Mouse (Mus musculus) hindbrain, embryonic 12.5 days (tissue): ENCODE results near the gene Ctsd. TPM values are rescaled to one million over a fixed set of nuclear protein-coding genes. Genes with fewer than 3 reads are reported as not detected.

Experiments
- ATAC-seq: fragments of 200-750 bp; cut with Nextera tagmentation; 2 replicates; pipeline ENCODE4 v1.8.0; 2017; ENCODE audit warnings: moderate TSS enrichment; ENCODE audit not compliant: low FRiP score
- H3K27ac ChIP-seq: fragments of 300-500 bp; sonication (generic); 2 replicates; pipeline ENCODE4 v1.5.1; 2016; ENCODE audit warnings: mild to moderate bottlenecking
- H3K27me3 ChIP-seq: fragments of 300-500 bp; sonication (generic); 2 replicates; pipeline ENCODE4 v1.6.1; 2016; ENCODE audit warnings: mild to moderate bottlenecking
- H3K36me3 ChIP-seq: fragments of 300-500 bp; sonication (generic); 2 replicates; pipeline ENCODE4 v1.6.1; 2016; ENCODE audit warnings: mild to moderate bottlenecking
- H3K4me1 ChIP-seq: fragments of 300-500 bp; sonication (generic); 2 replicates; pipeline ENCODE4 v1.6.1; 2016
- H3K4me2 ChIP-seq: fragments of 300-500 bp; sonication (generic); replicated peaks from 2 replicates; pipeline ENCODE4 v1.6.1; 2016; ENCODE audit warnings: mild to moderate bottlenecking
- H3K4me3 ChIP-seq: fragments of 300-500 bp; sonication (generic); 2 replicates; pipeline ENCODE4 v1.5.1; 2016; ENCODE audit warnings: mild to moderate bottlenecking
- H3K9ac ChIP-seq: fragments of 300-500 bp; sonication (generic); 2 replicates; pipeline ENCODE4 v1.6.1; 2016; ENCODE audit warnings: mild to moderate bottlenecking, moderate library complexity
- H3K9me3 ChIP-seq: fragments of 300-500 bp; sonication (generic); replicated peaks from 2 replicates; pipeline ENCODE4 v1.6.1; 2016; ENCODE audit warnings: mild to moderate bottlenecking
- WGBS: fragments of 180-500 bp; shearing (Covaris S2); methylation state at CpG from one replicate; pipeline ENCODE4 v1.1.7; 2016; 5-methylcytosine and 5-hydroxymethylcytosine counted together
- polyA plus RNA-seq: library from polyadenylated mRNA; unstranded; fragments of >200 nt; fragmentation: Nextera tagmentation; extraction: Ambion mirVana; gene quantifications from 2 replicates; pipeline ENCODE4 v1.2.1, GENCODE M21; 2016

Gene Ctsd
- 213 and 215 TPM in 2 replicates for polyA plus RNA-seq

DNA sequence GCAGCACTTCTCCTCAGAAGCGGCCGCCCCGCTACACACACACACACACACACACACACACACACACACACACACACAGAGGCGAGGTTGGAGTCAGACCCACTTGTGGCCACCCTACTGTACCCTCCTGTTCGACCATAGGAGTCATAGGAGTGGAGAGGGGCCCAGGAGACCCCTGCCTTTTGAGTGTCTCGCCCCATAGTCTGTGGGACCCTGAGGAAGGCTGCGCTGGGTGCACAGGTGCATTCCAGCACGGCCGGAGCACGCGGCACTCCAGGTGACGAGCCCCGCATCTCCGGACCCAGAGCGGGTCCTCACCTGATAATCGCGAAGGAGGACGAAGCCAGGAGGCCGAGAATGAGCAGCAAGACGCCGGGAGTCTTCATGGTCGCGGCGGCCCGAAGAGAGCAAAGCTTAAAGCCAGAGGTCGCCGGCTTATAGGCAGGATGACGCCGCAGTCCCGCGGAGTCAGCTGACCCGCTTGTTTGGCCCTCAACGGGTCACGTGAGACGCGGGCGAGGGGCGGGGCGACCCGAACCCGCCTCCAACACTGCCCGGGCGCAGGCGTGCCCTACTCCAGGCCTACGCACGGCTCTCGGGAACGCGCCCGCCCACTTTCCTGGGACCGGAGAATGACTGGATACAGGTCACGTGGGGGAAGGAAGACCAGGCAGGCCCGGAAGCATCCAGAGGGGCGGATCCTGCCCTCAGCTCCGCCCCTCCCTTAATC, at the start of gene Ctsd:
Gene Ctsd, minus strand, starts transcription at position 620 of the 730 bp plus-strand sequence.
- under 1% methylated on average over 55 of the region's 55 CpGs for WGBS
- H3K27ac ChIP-seq = peak within 1 kb of the TSS; percentile 76
- H3K27me3 ChIP-seq = 0 out of 2 replicates have a peak, but pooled peaks cover 6% of the 10 kb centered on the region
- H3K4me1 ChIP-seq = peaks cover 18% of the 10 kb centered on the region
- H3K4me2 ChIP-seq = peak within 1 kb of the TSS; percentile 95
- H3K9ac ChIP-seq = peak within 1 kb of the TSS; percentile 89
- peak within 1 kb of the TSS; percentile 86 for H3K4me3 ChIP-seq
- peaks cover 30% of the 10 kb centered on the region for H3K36me3 ChIP-seq
- peak; percentile 96 for ATAC-seq
- no peaks in the 10 kb centered on the region for H3K9me3 ChIP-seq

DNA sequence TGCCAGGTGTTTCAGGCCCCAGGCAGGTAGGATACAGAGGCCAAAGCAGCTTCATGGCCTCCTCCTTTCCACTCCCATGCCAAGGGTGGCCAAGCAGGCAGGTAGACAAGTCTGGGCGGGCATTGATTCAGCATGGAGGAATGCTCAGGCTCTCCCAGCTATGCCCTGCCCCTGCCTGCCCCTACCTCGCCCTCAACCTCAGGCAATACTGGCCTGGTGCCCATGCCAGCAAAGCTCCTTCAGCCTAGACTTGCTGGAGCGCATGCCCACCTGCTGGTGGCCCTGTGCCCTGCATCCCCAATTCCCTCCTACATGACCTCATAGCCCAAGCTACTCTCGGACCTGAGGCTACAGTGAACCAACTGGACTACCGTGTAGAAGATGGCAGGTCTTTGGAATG, 49.5 kb upstream of the Ctsd start:
- no peak for ATAC-seq
- Histone ChIP-seq H3K9ac (no peak overlapping the region), H3K4me3 (no peak overlapping the region), H3K36me3 (no peaks in the 10 kb centered on the region), H3K4me2 (no peak overlapping the region), H3K27me3 (no peaks in the 10 kb centered on the region), H3K9me3 (no peaks in the 10 kb centered on the region), H3K4me1 (peaks cover 11% of the 10 kb centered on the region), H3K27ac (no peak overlapping the region)
- WGBS = 90% methylated on average over 5 of the region's 5 CpGs

DNA sequence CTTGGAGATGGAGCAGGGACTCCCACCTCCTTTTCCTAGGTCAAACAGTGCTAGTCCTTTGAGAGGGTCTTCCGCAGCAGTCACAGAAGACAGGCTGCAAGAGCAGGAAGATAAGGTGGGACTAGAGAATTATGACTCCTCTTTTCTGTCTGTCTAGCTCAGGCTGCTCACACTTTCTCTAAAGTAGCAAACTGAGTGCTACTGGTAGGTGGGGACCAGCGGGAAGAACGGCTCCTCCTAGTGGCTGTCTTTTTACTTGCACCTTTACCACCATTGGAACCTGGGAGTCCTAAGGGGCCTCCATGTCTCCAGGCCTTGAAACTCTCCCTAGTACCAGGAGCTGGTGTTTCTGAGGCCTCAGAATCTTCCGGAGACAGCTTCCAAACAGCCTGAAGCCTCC, 47.7 kb upstream of the Ctsd start:
- 23% methylated on average over 4 of the region's 4 CpGs for WGBS
- Histone ChIP-seq H3K4me1 (peaks cover 12% of the 10 kb centered on the region), H3K36me3 (no peaks in the 10 kb centered on the region), H3K27ac (no peak overlapping the region), H3K9ac (no peak overlapping the region), H3K4me3 (no peak overlapping the region), H3K4me2 (no peak overlapping the region), H3K9me3 (no peaks in the 10 kb centered on the region), H3K27me3 (no peaks in the 10 kb centered on the region)
- ATAC-seq = no peak

DNA sequence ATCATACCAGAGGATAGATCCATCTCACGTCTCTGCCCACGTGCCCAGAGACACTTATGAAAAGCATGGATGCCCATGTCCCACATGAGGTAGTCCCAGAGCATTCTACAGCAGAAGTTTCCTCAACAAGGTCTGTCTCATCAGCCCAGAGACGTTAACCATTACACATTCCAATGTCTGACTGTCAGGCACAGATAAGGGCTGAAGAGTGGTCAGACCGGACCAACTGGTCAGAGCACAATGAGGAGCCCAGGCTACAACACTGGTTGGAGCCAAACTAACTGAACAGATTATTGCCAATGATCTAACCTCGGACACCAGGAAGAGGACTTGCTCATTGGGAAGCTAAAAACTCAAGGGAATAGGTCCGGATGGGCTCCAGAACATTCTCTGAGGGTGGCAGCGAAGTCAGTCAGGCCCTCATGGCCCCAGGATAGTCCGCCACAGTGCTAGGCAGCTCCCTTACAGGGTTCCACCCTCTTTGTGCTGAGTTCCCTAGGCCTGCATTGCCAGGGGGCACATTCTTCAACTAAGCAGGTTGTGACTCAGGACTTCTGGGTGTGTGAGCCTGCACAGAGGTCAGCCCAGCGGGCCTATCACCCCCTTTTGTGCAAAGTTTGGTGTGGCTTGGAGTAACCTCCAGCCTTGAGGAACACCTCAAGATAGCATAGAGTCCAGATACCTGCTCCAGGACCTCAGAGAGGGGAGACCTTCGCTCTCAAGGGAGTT, 46.5 kb upstream of the Ctsd start, which contains the start of gene Syt8:
Gene Syt8, plus strand, starts transcription at position 714 of the 729 bp plus-strand sequence.
- H3K9me3 ChIP-seq = no peaks in the 10 kb centered on the region
- H3K4me3 ChIP-seq = no peak within 1 kb of the TSS
- no peaks in the 10 kb centered on the region for H3K27me3 ChIP-seq
- whole genome bisulfite sequencing = 83% methylated on average over 10 of the region's 10 CpGs
- H3K4me2 ChIP-seq = no peak within 1 kb of the TSS
- no peaks in the 10 kb centered on the region for H3K36me3 ChIP-seq
- H3K27ac ChIP-seq = no peak within 1 kb of the TSS
- peak within 1 kb of the TSS; percentile 36; the same call in 1 of the 2 replicates for H3K9ac ChIP-seq
- H3K4me1 ChIP-seq = peaks cover 22% of the 10 kb centered on the region
- ATAC-seq = no peak

DNA sequence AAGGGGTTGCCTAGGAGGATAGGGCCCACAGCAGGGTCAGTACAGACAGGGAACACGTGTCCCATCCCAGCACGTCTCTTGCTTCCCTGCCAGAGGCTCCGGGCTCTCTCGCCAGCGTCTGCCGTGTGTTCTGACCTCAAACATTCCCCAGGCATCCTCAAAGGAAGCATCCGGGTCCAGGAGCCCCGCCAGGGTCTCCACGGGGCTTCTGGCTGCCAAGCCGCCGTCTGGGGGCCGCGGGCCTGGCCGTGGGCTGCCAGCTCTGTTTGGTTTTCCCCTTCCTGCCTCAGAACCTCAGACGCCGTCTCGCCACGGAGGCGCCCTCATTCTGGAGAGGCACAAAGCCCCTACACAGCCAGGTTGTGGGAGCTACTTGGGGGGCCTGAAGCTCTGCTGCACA, 45.8 kb upstream of the Ctsd start:
- Histone ChIP-seq H3K27me3 (no peaks in the 10 kb centered on the region), H3K27ac (no peak overlapping the region), H3K9me3 (no peaks in the 10 kb centered on the region), H3K4me2 (no peak overlapping the region), H3K4me1 (peaks cover 22% of the 10 kb centered on the region), H3K9ac (peak overlapping the region; percentile 36; the same call in 1 of the 2 replicates), H3K4me3 (no peak overlapping the region), H3K36me3 (no peaks in the 10 kb centered on the region)
- 50% methylated on average over 19 of the region's 19 CpGs for WGBS
- ATAC-seq = no peak

DNA sequence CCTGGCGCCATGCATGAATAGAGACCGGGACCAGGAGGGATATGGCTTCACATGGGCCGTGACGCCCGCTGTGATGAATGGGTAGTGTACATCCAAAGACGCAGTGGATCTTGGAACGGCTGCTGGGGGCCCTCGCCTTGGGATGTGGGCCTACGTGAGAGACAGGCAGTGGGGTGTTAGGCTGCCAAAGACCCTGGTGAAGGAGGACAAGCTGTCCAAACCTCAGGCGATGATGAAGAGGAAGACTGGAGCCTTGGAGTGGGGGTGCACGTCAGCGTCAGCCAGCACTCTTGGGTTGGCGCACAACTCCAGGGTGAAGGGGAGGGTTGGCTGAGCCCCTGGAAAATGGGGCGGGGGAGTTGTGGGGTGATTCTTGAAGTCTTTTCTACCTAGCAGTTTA, 43.3 kb upstream of the Ctsd start:
- no peak overlapping the region for H3K4me3 ChIP-seq
- H3K27ac ChIP-seq = peak overlapping the region; percentile 58; the same call in 1 of the 2 replicates
- no peak for ATAC-seq
- H3K36me3 ChIP-seq = no peaks in the 10 kb centered on the region
- H3K9me3 ChIP-seq = no peaks in the 10 kb centered on the region
- peaks cover 4% of the 10 kb centered on the region; the same call in 1 of the 2 replicates for H3K27me3 ChIP-seq
- H3K4me2 ChIP-seq = no peak overlapping the region
- WGBS = 90% methylated on average over 14 of the region's 14 CpGs
- peaks cover 27% of the 10 kb centered on the region for H3K4me1 ChIP-seq
- H3K9ac ChIP-seq = no peak overlapping the region

DNA sequence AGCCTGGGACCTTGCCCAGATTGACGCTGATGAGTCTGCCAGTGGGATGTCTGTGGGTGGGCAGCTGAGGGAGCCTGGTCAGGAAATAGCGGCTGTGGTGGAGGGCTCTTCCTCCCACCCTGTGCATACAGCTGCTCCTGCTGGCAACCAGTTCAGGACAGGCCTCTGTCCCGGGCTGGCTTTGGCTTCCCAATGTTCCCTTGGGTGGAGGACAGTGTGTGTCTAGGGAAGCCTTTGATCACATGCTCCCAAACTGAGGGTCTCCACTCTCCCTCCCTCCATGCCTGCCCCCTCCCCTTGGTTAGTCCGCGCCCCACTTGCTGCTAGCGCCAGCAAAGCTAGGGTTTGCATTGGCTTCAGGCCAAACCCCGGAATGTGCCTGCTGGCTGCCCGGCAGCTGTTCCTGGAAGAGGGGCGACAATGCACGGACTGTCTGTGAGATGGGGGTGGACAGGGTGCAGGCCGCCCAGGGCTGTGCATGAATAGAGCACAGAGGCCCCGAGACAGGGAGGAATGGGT, 42.4 kb upstream of the Ctsd start:
- Histone ChIP-seq H3K9me3 (no peaks in the 10 kb centered on the region), H3K4me3 (no peak overlapping the region), H3K9ac (no peak overlapping the region), H3K27me3 (peaks cover 4% of the 10 kb centered on the region; the same call in 1 of the 2 replicates), H3K27ac (peak overlapping the region; percentile 58), H3K36me3 (no peaks in the 10 kb centered on the region), H3K4me2 (no peak overlapping the region), H3K4me1 (peaks cover 27% of the 10 kb centered on the region)
- ATAC-seq = peak; percentile 82
- 47% methylated on average over 12 of the region's 12 CpGs for WGBS

DNA sequence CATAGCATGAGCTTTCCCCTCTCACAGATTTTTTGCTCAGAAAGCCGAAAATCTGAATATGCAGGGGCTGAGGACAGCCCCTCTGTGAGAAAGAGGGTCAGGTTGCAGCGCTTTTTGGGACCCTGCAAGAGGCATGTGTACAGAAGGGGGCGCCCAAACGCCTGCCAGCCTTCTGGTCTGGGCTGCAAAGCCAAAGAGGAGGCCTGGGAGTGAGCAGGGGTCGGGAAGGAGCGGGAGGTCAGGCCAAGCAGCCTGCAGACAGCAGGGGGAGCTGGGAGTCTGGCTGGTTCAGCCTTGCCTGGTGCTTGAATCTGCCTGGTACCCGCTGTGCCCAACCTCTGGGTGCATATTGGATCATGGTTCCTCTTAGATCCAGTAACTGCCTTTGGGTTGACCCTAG, 40.4 kb upstream of the Ctsd start:
- WGBS = 4% methylated on average over 7 of the region's 7 CpGs
- Histone ChIP-seq H3K9me3 (no peaks in the 10 kb centered on the region), H3K27me3 (peaks cover 4% of the 10 kb centered on the region; the same call in 1 of the 2 replicates), H3K27ac (no peak overlapping the region), H3K9ac (no peak overlapping the region), H3K4me2 (no peak overlapping the region), H3K4me1 (peaks cover 22% of the 10 kb centered on the region), H3K4me3 (no peak overlapping the region), H3K36me3 (no peaks in the 10 kb centered on the region)
- ATAC-seq = no peak

DNA sequence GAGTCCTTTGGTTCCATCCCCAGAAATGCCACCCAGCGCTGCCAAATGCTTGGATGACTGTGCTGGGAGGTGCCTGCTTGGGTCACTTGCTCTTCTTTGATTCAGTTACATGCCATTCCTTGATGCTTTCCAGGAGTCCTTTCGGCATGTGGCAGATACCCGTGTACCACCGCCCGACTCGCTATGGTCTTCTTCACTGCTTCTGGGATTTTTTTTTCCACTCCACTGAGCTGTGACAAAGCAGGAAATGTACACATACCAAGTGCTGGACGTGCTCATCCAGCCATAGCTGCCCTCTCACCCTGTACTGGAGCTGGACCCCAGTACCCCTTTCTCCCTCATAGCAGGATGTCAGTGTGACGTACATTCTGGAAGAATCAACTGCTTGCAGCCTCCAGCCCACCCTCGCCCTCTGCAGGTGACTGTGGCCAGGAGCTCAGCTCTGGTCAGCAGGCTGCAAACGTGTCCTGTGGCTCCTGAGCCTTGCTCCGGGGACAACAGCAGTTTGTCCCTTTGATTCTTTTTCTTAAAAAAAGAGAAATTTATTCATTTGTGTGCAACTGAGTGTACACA, 37.9 kb upstream of the Ctsd start:
- Histone ChIP-seq H3K4me3 (no peak overlapping the region), H3K27me3 (peaks cover 4% of the 10 kb centered on the region; the same call in 1 of the 2 replicates), H3K36me3 (no peaks in the 10 kb centered on the region), H3K4me1 (peaks cover 17% of the 10 kb centered on the region), H3K9me3 (no peaks in the 10 kb centered on the region), H3K27ac (no peak overlapping the region), H3K4me2 (no peak overlapping the region), H3K9ac (no peak overlapping the region)
- 58% methylated on average over 11 of the region's 11 CpGs for WGBS
- no peak for ATAC-seq

DNA sequence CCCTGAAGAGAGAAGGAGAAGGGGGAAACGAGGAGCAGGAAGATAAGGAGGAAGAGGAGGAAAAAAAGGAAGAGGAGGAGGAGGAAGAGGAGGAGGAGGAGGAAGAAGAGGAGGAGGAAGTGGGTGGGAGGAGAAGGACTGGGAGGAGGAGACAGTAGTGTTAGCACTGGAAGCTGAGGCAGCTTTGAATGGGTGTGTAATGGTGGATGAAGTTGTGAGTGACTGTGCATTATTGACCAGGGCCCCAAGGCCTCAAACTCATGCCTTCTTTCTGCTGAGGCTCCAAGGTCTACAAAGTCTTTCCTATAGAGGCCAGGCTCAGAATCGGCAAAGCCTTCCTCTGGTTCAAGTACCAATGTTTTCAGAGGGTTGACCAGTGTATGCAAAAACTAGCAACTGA, 34.0 kb upstream of the Ctsd start:
- WGBS = 81% methylated on average over 2 of the region's 2 CpGs
- Histone ChIP-seq H3K4me2 (no peak overlapping the region), H3K27me3 (peaks cover 2% of the 10 kb centered on the region; the same call in 1 of the 2 replicates), H3K9me3 (no peaks in the 10 kb centered on the region), H3K9ac (no peak overlapping the region), H3K4me3 (no peak overlapping the region), H3K4me1 (no peaks in the 10 kb centered on the region), H3K27ac (no peak overlapping the region), H3K36me3 (no peaks in the 10 kb centered on the region)
- no peak for ATAC-seq

DNA sequence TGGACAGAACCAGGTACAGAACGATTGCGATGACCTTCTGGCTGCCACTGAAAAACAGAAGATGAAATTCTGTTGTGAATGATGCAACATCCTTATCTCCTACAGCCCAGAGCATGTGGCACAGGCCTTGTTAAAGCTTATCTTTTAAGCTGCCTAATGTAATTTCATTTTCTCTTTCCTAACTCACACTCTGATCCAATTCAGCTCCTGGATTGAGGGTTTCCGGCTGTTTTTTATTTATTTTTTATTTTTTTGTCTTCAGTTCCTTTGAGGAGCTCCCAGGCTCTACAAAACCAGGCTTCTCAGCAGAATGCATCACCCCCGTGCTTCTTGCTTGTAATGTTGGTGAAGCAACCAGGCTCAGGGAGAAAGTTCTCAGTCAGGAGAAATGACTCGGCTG, 32.0 kb upstream of the Ctsd start:
- Histone ChIP-seq H3K27me3 (no peaks in the 10 kb centered on the region), H3K4me3 (no peak overlapping the region), H3K9me3 (no peaks in the 10 kb centered on the region), H3K36me3 (no peaks in the 10 kb centered on the region), H3K27ac (no peak overlapping the region), H3K4me2 (no peak overlapping the region), H3K9ac (no peak overlapping the region), H3K4me1 (no peaks in the 10 kb centered on the region)
- 82% methylated on average over 5 of the region's 5 CpGs for WGBS
- ATAC-seq = no peak

DNA sequence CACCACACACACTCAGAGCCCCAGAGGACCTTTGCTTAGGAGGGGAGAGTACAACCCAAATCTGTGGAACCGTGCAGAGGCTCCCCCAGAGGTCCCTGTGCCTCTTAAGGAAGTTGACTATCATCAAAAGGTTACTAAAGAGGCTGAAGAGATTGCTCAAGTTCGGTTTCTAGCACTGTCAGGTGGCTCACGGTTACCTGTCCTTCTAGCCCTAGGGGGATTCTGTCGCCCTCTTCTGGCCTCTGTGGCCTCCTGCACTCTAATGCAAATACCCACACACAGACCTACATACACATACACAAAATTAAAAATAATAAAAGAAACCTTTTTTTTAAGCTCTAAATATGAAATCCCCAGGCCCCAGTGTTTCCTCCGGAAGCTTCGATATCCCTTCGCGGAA, 30.8 kb upstream of the Ctsd start:
- no peaks in the 10 kb centered on the region for H3K36me3 ChIP-seq
- ATAC-seq = no peak
- no peaks in the 10 kb centered on the region for H3K9me3 ChIP-seq
- no peak overlapping the region for H3K4me3 ChIP-seq
- H3K27me3 ChIP-seq = no peaks in the 10 kb centered on the region
- no peaks in the 10 kb centered on the region for H3K4me1 ChIP-seq
- no peak overlapping the region for H3K9ac ChIP-seq
- WGBS = 88% methylated on average over 8 of the region's 8 CpGs
- no peak overlapping the region for H3K4me2 ChIP-seq
- H3K27ac ChIP-seq = no peak overlapping the region
